Mouse (Mus musculus): Measurements from ENCODE around the gene Mafg. TPM values are rescaled to one million over a fixed set of nuclear protein-coding genes. Genes with fewer than 3 reads are reported as not detected.
A peak's percentile ranks its signal among the peaks of the same experiment; 100 is the strongest.
"Not testable (repeated sequence)": the region's sequence is repeated elsewhere in the genome, so short reads cannot be mapped to it uniquely, and the experiment has no call there.

Gene Mafg
- 16.5 and 18.7 TPM in 2 replicates for polyA plus RNA-seq (2015; fragmentation: Nextera tagmentation; extraction: Ambion mirVana)

- DNase-seq (ENCODE audit: low spot score), result peak; percentile 92
These were observed at the start of gene Mafg for GRCm38 (mm10) chr11:120633520-120634343. TSS of gene Mafg (minus strand) at chr11:120633600.

- no peak for DNase-seq (ENCODE audit: low spot score)
These were observed 49.3 kb upstream of the Mafg start for GRCm38 (mm10) chr11:120682683-120683082.

DNA sequence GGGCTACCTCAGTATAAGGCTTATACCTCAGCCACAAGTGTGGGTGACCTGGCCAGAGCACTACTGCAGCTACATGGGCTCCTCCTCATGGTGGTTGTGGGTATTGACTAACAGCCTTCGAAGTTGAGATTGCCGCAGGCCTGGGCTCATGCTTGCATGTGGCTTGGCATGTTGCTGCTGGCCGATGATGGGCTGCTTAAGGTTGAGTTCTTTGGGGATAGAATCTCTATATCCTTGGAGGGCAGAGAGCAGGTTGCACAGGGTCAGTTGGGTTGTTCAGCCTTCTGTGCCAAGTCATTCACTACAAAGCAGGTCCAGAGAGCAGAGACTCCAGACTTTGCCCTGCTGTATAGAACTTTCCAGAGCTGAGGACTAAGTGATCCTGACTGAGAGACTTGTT is 46.5 kb upstream of the Mafg start:
- no peak for DNase-seq (ENCODE audit: low spot score)

DNA sequence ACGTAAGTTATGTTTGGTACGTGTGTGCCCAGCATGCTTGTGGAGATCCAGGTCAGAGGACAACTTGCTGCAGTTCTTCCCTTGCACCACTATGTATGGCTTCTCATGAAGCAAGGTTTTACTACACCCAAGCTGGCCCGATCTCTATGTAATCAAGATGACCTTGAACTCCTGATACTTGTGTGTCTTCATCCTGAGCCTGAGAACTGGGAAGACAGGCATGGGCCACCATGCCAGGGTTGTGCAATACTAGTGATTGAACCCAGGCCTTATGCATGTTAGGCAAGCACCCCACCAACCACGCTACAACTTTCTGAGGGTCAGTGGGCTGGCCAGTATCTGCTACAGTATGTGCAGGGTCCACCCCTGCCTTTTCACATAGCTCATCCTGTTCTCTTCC is 43.6 kb upstream of the Mafg start:
- no peak for DNase-seq (ENCODE audit: low spot score)

DNA sequence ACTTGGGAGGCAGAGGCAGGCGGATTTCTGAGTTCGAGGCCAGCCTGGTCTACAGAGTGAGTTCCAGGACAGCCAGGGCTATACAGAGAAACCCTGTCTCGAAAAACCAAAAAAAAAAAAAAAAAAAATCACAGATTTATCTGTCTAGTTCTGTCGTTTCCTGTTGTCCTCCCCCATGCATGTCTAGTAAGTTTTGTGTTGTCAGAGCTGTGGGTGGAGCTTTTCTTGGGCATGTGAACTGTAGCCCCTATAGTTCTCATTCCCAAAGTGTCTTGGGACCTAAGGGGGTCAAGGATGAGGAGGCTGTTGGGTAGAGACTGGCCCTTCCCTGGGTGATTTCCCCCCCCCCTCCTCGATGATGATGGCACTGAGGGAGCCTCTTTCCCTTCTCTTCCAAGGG is 42.5 kb upstream of the Mafg start:
- DNase-seq (ENCODE audit: low spot score), result not testable (repeated sequence)

- no peak for DNase-seq (ENCODE audit: low spot score)
These were observed 40.3 kb upstream of the Mafg start for GRCm38 (mm10) chr11:120673594-120674122.

DNA sequence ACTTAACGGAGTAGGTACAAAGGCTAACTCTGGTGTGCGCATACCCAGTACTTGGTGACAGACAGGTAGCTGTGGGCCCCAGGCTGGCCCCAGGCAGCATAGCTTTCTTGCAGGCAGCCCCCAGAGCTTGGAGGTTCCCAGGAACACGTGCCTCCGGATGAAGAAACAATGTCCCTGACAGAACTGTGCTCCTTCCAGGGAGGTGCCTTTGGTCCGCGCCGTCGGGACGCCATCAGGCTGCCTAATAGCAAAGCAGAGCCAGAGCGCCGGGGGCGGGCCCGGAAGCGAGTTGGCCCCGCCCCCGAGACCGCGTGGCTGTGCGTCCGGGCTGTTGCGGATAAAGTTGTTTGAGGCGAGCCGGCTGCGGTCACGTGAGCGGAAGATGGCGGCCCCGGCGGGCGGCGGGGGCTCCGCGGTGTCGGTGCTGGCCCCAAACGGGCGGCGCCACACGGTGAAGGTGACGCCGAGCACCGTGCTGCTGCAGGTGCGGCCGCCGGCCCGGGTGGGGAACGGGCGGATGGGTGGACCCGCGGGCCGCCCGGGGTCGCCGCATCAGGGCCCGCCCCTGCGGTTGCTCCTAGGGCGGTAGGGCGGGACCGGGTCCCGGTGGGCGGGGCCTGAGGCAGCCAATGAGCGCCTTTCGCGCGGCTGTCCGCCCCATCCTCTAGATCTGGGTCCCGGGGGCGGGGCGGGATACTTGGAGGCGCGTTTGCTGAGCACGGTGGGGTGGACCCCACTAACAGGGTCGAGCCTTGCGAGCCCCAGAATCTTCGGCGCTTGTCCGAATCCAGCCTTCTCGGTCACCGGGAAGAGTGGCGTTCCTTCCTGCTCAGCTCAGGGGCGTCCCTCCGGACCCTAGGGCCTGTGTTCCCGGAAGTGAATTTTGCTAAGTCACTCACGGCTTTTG is 39.5 kb upstream of the Mafg start, which contains the start of gene Aspscr1:
Aspscr1 (plus strand) TSS at position 287 of the 907 bp plus-strand sequence.
- peak; percentile 96 for DNase-seq (ENCODE audit: low spot score)

GRCm38 (mm10) chr11:120666617-120667016 is 33.2 kb upstream of the Mafg start:
- DNase-seq (ENCODE audit: low spot score), result no peak

GRCm38 (mm10) chr11:120665406-120665805 is 32.0 kb upstream of the Mafg start:
- DNase-seq (ENCODE audit: low spot score), result no peak

- DNase-seq (ENCODE audit: low spot score), result no peak
These were observed 30.3 kb upstream of the Mafg start for GRCm38 (mm10) chr11:120663714-120664113.

DNA sequence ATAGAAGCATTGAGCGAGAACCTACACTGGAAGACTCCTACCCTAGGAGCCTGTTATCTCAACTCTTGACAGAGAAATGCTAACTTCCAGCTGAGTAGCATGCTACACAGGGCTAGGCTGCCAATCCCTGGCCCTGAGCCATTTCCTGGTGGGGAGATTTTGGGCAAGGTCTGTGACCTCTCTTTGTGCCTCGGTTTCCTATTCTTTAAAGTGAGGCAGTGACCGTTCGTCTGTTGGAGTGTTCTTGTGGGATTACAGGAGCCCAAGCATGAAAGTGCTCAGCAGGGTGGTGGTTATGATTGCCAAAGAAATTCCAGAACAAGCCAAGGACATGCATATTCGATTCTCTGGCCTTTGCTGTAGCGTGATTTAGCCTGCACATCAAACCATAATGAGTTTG is 29.4 kb upstream of the Mafg start:
- DNase-seq (ENCODE audit: low spot score), result no peak

DNA sequence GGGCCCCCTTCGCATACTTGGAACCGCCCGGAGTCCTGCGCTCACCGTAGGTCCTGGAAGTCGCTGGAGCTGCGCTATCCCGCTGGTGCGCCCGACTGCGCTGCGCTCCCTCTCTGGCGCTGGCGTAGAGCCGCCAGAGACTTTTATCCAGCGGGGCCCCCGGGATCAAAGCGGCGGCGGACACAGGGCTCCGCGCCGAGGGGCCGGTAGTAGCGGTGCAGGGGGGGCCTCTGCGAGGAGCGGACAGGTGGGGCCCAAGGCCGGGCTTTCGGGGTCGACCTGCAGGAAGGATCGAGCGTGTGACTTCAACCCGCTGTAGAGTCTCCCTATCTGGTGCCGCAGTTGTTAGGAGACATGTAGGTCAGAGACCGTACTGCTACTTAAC is 27.7 kb upstream of the Mafg start, which contains the start of gene Notum:
Notum (minus strand) TSS at position 100 of the 385 bp plus-strand sequence.
- no peak for DNase-seq (ENCODE audit: low spot score)

- peak; percentile 22 for DNase-seq (ENCODE audit: low spot score)
These were observed 27.1 kb upstream of the Mafg start for GRCm38 (mm10) chr11:120660301-120661075.

- no peak for DNase-seq (ENCODE audit: low spot score)
These were observed 26.3 kb upstream of the Mafg start for GRCm38 (mm10) chr11:120659509-120660300.

- peak; percentile 81 for DNase-seq (ENCODE audit: low spot score)
These were observed 25.5 kb upstream of the Mafg start for GRCm38 (mm10) chr11:120658876-120659410.

- no peak for DNase-seq (ENCODE audit: low spot score)
These were observed 23.9 kb upstream of the Mafg start for GRCm38 (mm10) chr11:120657301-120657700.

GRCm38 (mm10) chr11:120654741-120655140 is 21.3 kb upstream of the Mafg start:
- no peak for DNase-seq (ENCODE audit: low spot score)

- no peak for DNase-seq (ENCODE audit: low spot score)
These were observed 18.5 kb upstream of the Mafg start for GRCm38 (mm10) chr11:120651872-120652271.

DNA sequence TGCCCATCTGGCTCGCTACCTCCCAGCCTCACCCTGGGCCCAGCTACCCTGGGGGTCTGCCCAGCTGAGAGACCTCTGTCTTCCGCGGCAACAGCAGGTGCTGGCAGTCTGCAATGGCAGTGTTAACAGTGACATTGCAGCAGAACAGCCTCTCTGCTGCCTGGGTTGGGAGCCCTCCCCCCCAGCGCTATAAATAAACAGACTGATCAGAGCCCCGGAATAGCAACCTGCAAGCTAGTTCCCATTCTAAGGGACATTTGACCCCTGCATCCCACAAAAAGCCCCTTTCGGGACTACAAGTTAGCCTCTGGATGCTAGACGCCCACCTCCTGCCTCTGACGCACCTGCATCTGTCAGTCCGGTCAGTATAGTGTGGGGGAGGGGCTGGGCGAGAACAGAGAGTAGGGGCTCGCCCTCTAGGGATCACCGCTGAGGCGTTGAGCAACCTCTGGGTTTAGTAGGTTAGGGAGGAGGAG is 14.6 kb upstream of the Mafg start, which contains the start of gene Myadml2:
Myadml2 (minus strand) TSS at position 158 of the 476 bp plus-strand sequence.
- peak; percentile 66 for DNase-seq (ENCODE audit: low spot score)
